Mouse (Mus musculus) ES-Bruce4 (cell line): ENCODE results near the gene Gpr62.
A peak's percentile ranks its signal among the peaks of the same experiment; 100 is the strongest.

Source experiments
- CTCF ChIP-seq: IDR thresholded peaks from one replicate; pipeline ENCODE4 v1.8.1; 2011; ENCODE audit warnings: low read depth, low read length
- EP300 ChIP-seq: IDR thresholded peaks from 2 replicates; pipeline ENCODE4 v1.6.1; 2011; ENCODE audit warnings: low read depth, low read length; ENCODE audit not compliant: insufficient read depth
- POLR2A ChIP-seq: IDR thresholded peaks from one replicate; pipeline ENCODE4 v1.8.1; 2011; ENCODE audit warnings: low read length; ENCODE audit not compliant: insufficient read depth

- TF ChIP-seq CTCF (no peak), POLR2A (no peak), EP300 (0 out of 2 replicates have a peak, but pooled peaks have one; percentile 24)
Observed at GRCm38 (mm10) chr9:106454888-106455681, 10.7 kb downstream of the Gpr62 start.
